Mouse (Mus musculus): ENCODE data around the gene Plcb3. TPM values are rescaled to one million over a fixed set of nuclear protein-coding genes. Genes with fewer than 3 reads are reported as not detected.

The Plcb3 gene
- polyA plus RNA-seq, 1 experiment from 2014 or later, result 50.6 TPM

DNA sequence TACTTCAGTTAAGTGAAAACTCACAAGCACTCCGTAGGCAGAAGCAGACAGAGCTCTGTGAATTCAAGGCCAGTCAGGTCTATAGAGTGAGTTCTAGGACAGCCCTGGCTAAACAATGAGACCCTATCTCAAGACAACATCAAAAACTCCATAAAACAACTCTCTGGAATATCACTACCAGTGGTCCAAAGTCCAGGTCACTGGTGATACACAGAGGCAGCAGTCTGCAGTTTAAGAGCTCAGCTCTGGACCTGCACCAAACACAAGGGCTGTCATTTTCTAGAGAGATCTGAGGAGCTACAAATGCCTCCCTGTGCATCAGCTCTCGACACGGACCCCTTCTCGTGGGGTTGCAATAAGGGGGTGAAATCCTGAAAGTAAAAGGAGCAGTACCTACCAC lies 57.9 kb downstream of the Plcb3 start:
- Histone ChIP-seq H3K4me3 (ENCODE audit: low read depth, low read length) (no peak overlapping the region), H3K9me3 (ENCODE audit: control insufficient read depth, low read depth, low read length) (no peaks in the 10 kb centered on the region), H3K9ac (replicated peaks; ENCODE audit: low read depth, low read length) (no peak overlapping the region), H3K36me3 (ENCODE audit: control insufficient read depth, insufficient read depth, low read length) (peaks cover 1% of the 10 kb centered on the region; the same call in 1 of the 2 replicates), H3K4me1 (ENCODE audit: control insufficient read depth, insufficient read depth, low read length) (peaks cover 12% of the 10 kb centered on the region), H3K27ac (ENCODE audit: low read length) (0 out of 2 replicates have a peak overlapping the region, but pooled peaks have one; percentile 21), H3K27me3 (ENCODE audit: control insufficient read depth, insufficient read depth, low read length) (no peaks in the 10 kb centered on the region), H3K4me2 (replicated peaks; ENCODE audit: low read depth, low read length) (no peak overlapping the region)
- 84% methylated on average over 4 of the region's 4 CpGs for WGBS
- no peak for ATAC-seq (ENCODE audit: insufficient number of reproducible peaks, insufficient read depth, low FRiP score, low read depth)

DNA sequence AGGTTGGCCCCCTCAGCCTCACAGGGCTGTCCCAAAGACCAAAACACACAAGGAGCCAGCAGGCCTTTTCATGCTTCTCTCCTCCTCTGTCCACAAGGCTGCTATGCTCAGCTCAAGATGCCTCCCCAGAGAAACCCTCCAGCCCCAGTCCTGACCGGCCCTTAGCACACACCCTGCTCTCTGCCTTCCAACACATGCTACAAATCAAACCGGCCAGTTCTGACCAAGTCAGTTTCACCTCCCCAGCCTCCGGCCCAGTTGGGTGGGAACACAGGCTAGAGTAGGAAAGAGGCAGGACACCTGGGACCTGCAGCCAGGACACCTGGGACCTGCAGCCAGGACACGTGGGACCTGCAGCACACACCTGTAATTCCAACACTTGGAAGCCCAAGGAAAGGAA lies 59.8 kb downstream of the Plcb3 start:
- H3K4me1 ChIP-seq (ENCODE audit: control insufficient read depth, insufficient read depth, low read length), result peaks cover 12% of the 10 kb centered on the region
- H3K4me2 ChIP-seq (replicated peaks; ENCODE audit: low read depth, low read length), result no peak overlapping the region
- no peak for ATAC-seq (ENCODE audit: insufficient number of reproducible peaks, insufficient read depth, low FRiP score, low read depth)
- no peaks in the 10 kb centered on the region for H3K27me3 ChIP-seq (ENCODE audit: control insufficient read depth, insufficient read depth, low read length)
- no peaks in the 10 kb centered on the region for H3K9me3 ChIP-seq (ENCODE audit: control insufficient read depth, low read depth, low read length)
- 72% methylated on average over 4 of the region's 4 CpGs for WGBS
- 0 out of 2 replicates have a peak overlapping the region, but pooled peaks have one; percentile 6 for H3K9ac ChIP-seq (replicated peaks; ENCODE audit: low read depth, low read length)
- H3K36me3 ChIP-seq (ENCODE audit: control insufficient read depth, insufficient read depth, low read length), result peaks cover 19% of the 10 kb centered on the region
- no peak overlapping the region for H3K27ac ChIP-seq (ENCODE audit: low read length)
- no peak overlapping the region for H3K4me3 ChIP-seq (ENCODE audit: low read depth, low read length)

DNA sequence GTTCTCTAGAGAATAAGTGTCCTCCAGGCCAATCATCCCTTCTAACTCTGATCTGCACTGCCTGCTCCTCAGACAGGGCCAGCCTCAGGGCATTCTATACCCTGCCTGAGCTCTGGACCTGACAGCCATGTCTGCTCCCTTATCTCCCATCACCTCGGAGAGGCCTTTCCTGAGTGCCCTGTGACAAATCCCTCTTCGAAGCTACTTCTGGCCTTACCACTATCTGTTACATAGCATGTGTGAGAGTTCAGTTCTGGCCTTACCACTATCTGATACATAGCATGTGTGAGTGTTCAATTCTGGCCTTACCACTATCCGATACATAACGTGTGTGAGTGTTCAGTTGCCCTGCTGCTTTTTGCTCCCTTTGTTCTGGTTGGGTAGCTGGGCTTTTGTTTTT lies 61.0 kb downstream of the Plcb3 start:
- H3K9me3 ChIP-seq (ENCODE audit: control insufficient read depth, low read depth, low read length), result no peaks in the 10 kb centered on the region
- no peak overlapping the region for H3K4me3 ChIP-seq (ENCODE audit: low read depth, low read length)
- ATAC-seq (ENCODE audit: insufficient number of reproducible peaks, insufficient read depth, low FRiP score, low read depth), result no peak
- no peak overlapping the region for H3K9ac ChIP-seq (replicated peaks; ENCODE audit: low read depth, low read length)
- no peak overlapping the region for H3K27ac ChIP-seq (ENCODE audit: low read length)
- H3K4me1 ChIP-seq (ENCODE audit: control insufficient read depth, insufficient read depth, low read length), result peaks cover 12% of the 10 kb centered on the region
- WGBS, result 83% methylated on average over 4 of the region's 4 CpGs
- no peak overlapping the region for H3K4me2 ChIP-seq (replicated peaks; ENCODE audit: low read depth, low read length)
- H3K36me3 ChIP-seq (ENCODE audit: control insufficient read depth, insufficient read depth, low read length), result peaks cover 24% of the 10 kb centered on the region
- no peaks in the 10 kb centered on the region for H3K27me3 ChIP-seq (ENCODE audit: control insufficient read depth, insufficient read depth, low read length)

DNA sequence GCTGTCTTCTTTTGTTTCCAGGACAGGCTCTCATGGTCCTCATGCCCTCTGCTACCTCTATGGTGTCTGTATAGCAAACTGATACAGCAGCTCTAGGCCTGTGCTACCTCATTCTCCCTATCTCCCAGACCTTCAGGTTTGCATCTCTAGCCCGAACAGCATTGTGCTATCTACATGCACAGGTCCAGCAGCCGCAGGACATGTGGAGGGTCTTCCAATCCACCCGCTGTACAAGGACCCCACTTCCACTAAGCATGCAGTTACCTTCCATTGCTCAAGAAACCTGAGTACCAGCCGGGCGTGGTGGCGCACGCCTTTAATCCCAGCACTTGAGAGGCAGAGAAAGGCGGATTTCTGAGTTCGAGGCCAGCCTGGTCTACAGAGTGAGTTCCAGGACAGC lies 61.7 kb downstream of the Plcb3 start:
- no peak overlapping the region for H3K27ac ChIP-seq (ENCODE audit: low read length)
- H3K4me2 ChIP-seq (replicated peaks; ENCODE audit: low read depth, low read length), result no peak overlapping the region
- no peaks in the 10 kb centered on the region for H3K9me3 ChIP-seq (ENCODE audit: control insufficient read depth, low read depth, low read length)
- ATAC-seq (ENCODE audit: insufficient number of reproducible peaks, insufficient read depth, low FRiP score, low read depth), result no peak
- peaks cover 24% of the 10 kb centered on the region for H3K36me3 ChIP-seq (ENCODE audit: control insufficient read depth, insufficient read depth, low read length)
- H3K4me1 ChIP-seq (ENCODE audit: control insufficient read depth, insufficient read depth, low read length), result peaks cover 7% of the 10 kb centered on the region; the same call in 1 of the 2 replicates
- H3K9ac ChIP-seq (replicated peaks; ENCODE audit: low read depth, low read length), result no peak overlapping the region
- WGBS, result 90% methylated on average over 9 of the region's 9 CpGs
- H3K4me3 ChIP-seq (ENCODE audit: low read depth, low read length), result no peak overlapping the region
- no peaks in the 10 kb centered on the region for H3K27me3 ChIP-seq (ENCODE audit: control insufficient read depth, insufficient read depth, low read length)

DNA sequence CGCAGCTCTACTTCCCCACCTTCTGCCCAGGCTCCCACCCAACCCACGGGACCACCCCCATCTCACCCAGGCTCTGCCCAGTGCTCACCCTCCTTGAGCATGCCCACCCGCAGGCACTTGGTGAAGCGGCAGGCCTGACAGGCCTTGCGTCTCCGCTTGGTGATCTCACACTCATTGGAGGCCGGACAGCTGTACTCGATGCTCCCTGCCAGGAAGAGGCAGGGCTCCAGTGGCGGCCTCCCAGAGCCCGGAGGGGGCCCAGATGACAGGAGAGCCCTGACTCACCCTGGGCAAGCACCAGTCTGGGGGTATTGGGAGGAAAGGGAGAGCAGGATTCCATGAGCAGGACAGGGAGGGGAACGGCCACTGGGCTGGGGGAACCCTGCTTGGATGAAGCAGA lies 62.3 kb downstream of the Plcb3 start:
- H3K9me3 ChIP-seq (ENCODE audit: control insufficient read depth, low read depth, low read length), result no peaks in the 10 kb centered on the region
- WGBS, result 83% methylated on average over 11 of the region's 11 CpGs
- ATAC-seq (ENCODE audit: insufficient number of reproducible peaks, insufficient read depth, low FRiP score, low read depth), result no peak

DNA sequence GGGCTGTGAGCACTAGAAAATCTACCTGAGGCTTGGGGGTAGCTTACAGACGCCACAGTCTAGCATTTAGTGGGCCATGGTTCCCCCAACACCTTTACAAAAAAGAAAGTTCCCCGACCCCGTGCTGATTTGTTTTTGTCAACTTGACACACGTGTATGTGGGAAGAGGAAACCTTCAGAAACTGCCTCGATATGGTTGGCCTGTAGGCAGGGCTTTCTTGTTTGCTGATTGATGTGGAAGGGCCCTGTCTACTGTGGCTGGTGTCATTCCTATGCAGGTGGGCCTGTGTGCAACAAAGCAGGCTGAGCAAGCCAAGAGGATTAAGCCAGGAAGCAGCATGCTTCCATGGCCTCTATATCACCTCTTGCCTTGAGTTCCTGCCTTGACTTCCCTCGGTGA lies 63.2 kb downstream of the Plcb3 start:
- ATAC-seq (ENCODE audit: insufficient number of reproducible peaks, insufficient read depth, low FRiP score, low read depth), result no peak
- no peaks in the 10 kb centered on the region for H3K9me3 ChIP-seq (ENCODE audit: control insufficient read depth, low read depth, low read length)
- peaks cover 24% of the 10 kb centered on the region for H3K36me3 ChIP-seq (ENCODE audit: control insufficient read depth, insufficient read depth, low read length)
- H3K4me3 ChIP-seq (ENCODE audit: low read depth, low read length), result no peak overlapping the region
- H3K27ac ChIP-seq (ENCODE audit: low read length), result no peak overlapping the region
- H3K27me3 ChIP-seq (ENCODE audit: control insufficient read depth, insufficient read depth, low read length), result no peaks in the 10 kb centered on the region
- WGBS, result 76% methylated on average over 6 of the region's 6 CpGs
- peaks cover 13% of the 10 kb centered on the region; the same call in 1 of the 2 replicates for H3K4me1 ChIP-seq (ENCODE audit: control insufficient read depth, insufficient read depth, low read length)
- no peak overlapping the region for H3K4me2 ChIP-seq (replicated peaks; ENCODE audit: low read depth, low read length)
- H3K9ac ChIP-seq (replicated peaks; ENCODE audit: low read depth, low read length), result no peak overlapping the region

More for the DNA sequence above, 62.3 kb downstream of the Plcb3 start:
- no peaks in the 10 kb centered on the region for H3K27me3 ChIP-seq (ENCODE audit: control insufficient read depth, insufficient read depth, low read length)
- peaks cover 7% of the 10 kb centered on the region; the same call in 1 of the 2 replicates for H3K4me1 ChIP-seq (ENCODE audit: control insufficient read depth, insufficient read depth, low read length)
- H3K9ac ChIP-seq (replicated peaks; ENCODE audit: low read depth, low read length), result no peak overlapping the region
- peaks cover 24% of the 10 kb centered on the region for H3K36me3 ChIP-seq (ENCODE audit: control insufficient read depth, insufficient read depth, low read length)
- no peak overlapping the region for H3K27ac ChIP-seq (ENCODE audit: low read length)
- H3K4me3 ChIP-seq (ENCODE audit: low read depth, low read length), result no peak overlapping the region
- no peak overlapping the region for H3K4me2 ChIP-seq (replicated peaks; ENCODE audit: low read depth, low read length)

DNA sequence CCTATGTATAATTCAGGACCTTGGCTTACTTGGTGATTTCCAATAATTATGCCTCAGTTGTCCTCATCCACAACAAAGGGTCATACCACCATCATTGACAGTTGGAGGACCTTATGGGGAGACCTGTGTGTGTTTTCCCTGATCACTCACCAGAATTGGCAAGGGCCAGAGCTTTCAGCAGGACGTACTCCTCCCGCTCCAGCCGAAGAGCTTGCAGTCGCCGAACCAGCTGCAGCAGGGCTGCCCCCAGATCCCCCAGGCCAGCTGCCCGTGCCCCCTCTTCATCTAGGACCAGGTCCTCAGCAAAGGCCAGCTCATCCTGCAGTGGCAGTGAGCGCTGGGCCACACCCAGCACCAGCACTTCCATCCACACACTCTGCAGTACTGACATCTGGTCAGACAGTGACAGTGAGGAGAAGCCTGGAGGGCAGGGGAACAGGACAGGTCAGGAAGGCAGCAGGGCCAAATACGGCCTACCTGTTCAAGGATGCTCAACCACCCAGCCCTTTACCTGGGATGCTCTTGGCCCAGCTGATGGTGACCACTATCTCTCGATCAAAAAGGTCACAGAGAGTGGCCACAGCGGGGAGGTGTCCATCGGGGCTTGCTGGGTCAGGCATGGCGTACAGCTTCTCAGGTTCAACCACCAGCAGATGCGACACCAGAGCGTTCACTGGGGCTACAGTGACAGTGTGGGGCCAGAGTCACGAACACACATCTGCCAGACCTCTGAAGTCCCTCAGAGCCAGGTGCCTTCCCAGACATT lies 63.9 kb downstream of the Plcb3 start:
- Histone ChIP-seq H3K36me3 (ENCODE audit: control insufficient read depth, insufficient read depth, low read length) (peaks cover 24% of the 10 kb centered on the region), H3K4me2 (replicated peaks; ENCODE audit: low read depth, low read length) (no peak overlapping the region), H3K27me3 (ENCODE audit: control insufficient read depth, insufficient read depth, low read length) (no peaks in the 10 kb centered on the region), H3K9me3 (ENCODE audit: control insufficient read depth, low read depth, low read length) (no peaks in the 10 kb centered on the region), H3K27ac (ENCODE audit: low read length) (no peak overlapping the region), H3K4me1 (ENCODE audit: control insufficient read depth, insufficient read depth, low read length) (peaks cover 20% of the 10 kb centered on the region; the same call in 1 of the 2 replicates), H3K4me3 (ENCODE audit: low read depth, low read length) (no peak overlapping the region), H3K9ac (replicated peaks; ENCODE audit: low read depth, low read length) (no peak overlapping the region)
- ATAC-seq (ENCODE audit: insufficient number of reproducible peaks, insufficient read depth, low FRiP score, low read depth), result no peak
- 88% methylated on average over 15 of the region's 15 CpGs for WGBS

DNA sequence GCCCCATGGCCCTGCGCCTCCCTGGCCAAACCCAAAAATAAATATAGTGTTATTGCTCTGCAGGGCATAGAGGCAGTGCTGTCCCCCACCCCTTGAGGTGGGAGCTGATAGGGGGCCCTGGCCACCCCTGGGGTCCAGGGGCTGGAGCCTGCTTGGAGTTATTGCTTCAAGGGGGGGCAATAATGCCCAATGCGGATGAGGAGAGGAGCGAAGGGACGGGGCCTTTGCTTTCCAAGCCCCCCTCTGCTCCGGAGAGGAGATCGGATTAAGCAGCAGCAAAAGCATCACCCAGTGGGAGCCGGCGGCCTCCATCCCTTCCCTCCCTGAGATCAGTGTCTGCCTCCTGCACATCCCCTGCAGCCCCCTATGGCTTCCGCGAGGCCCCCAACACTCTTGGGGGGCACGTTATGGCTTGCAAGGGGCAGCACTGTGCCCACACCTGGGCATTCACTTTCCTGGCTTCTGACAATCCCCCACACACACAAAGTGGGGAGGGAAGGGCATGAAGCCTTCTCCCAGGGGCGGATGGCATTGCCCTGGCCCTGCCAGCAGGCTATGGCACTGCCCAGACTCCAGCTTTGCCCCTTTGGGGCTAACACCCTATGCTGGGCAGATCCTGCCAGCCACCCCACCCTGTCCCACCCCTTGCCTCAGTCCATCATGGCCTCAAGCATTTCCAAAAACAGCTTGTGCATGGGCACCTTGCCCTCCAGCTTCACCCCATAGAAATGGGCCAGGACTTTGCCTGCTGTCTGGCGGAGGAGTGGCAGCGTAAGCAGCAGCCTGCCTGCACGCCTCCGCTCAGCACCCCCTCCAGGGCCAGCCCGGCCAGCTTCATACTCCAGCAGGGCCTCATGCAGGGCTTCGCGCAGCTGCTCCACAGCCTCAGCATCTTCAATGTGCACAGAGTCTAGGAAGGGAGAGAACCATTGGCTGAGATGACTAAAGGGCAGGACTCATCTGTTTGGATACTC lies 64.9 kb downstream of the Plcb3 start:
- H3K27ac ChIP-seq (ENCODE audit: low read length), result no peak overlapping the region
- WGBS, result 88% methylated on average over 19 of the region's 19 CpGs
- peaks cover 31% of the 10 kb centered on the region for H3K36me3 ChIP-seq (ENCODE audit: control insufficient read depth, insufficient read depth, low read length)
- H3K9me3 ChIP-seq (ENCODE audit: control insufficient read depth, low read depth, low read length), result no peaks in the 10 kb centered on the region
- no peaks in the 10 kb centered on the region for H3K27me3 ChIP-seq (ENCODE audit: control insufficient read depth, insufficient read depth, low read length)
- H3K9ac ChIP-seq (replicated peaks; ENCODE audit: low read depth, low read length), result no peak overlapping the region; the same call in 1 of the 2 replicates
- peak overlapping the region; percentile 88 for H3K4me2 ChIP-seq (replicated peaks; ENCODE audit: low read depth, low read length)
- no peak for ATAC-seq (ENCODE audit: insufficient number of reproducible peaks, insufficient read depth, low FRiP score, low read depth)
- peak overlapping the region; percentile 57; the same call in 1 of the 2 replicates for H3K4me3 ChIP-seq (ENCODE audit: low read depth, low read length)
- peaks cover 20% of the 10 kb centered on the region; the same call in 1 of the 2 replicates for H3K4me1 ChIP-seq (ENCODE audit: control insufficient read depth, insufficient read depth, low read length)

Data from stomach, embryonic 14.5 days (tissue).